Mouse (Mus musculus) left cerebral cortex, adult 2 months (tissue): ENCODE results near the gene P3h2. TPM values are rescaled to one million over a fixed set of nuclear protein-coding genes. Genes with fewer than 3 reads are reported as not detected.

ENCODE experiments used
- DNase-seq, 2 experiments: peaks; one replicate each; pipeline ENCODE4 v3.0.0; 2021 to 2022; ENCODE audit warnings: low spot score in 2 of 2, mixed read lengths in 1 of 2; ENCODE audit errors: extremely low spot score in 1 of 2
- H3K27ac ChIP-seq: fragments of 200-600 bp; 2 replicates; pipeline ENCODE4 v1.8.1; 2022
- H3K4me3 ChIP-seq: fragments of 200-600 bp; 2 replicates; pipeline ENCODE4 v1.8.1; 2022
- CTCF ChIP-seq: fragments of 200-600 bp; IDR thresholded peaks from 2 replicates; pipeline ENCODE4 v1.8.1; 2022; ENCODE audit warnings: antibody characterized with exemption, mild to moderate bottlenecking, moderate library complexity
- intact Hi-C: fragments of 180-260 bp; cut with DNase I; formaldehyde crosslinking; loops from one replicate; pipeline ENCODE4 v1.15.1; 2025
- total RNA-seq, 2 experiments: library from RNA; stranded (reverse); gene quantifications; 2 replicates each; pipeline ENCODE4 v1.2.3; 2021

The P3h2 gene
- total RNA-seq, 2 experiments from 2014 or later, result 3.7 TPM

- intact Hi-C loops, result no loop called here
These were observed 11.7 kb downstream of the P3h2 start for GRCm38 (mm10) chr16:26093888-26094287.

DNA sequence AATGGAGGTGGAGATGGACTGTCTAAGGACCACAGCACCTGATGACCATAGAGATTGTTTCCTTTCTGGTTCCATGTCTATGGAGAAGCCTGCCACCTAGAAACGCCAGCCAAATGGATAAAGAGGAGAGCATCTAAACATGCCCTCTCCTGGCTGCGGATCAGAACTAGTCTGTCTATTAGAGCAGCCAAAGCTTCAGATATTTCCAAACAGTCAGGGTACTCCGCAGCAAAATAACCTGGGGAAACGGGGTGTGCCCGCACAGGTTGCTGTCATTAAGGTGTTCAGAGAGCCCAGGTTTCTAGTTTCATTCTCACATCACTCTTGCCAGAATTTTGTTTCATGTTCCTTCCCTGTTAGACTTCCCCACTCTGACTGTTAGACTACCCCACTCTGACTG is 16.6 kb downstream of the P3h2 start:
- H3K27ac ChIP-seq, result no peak overlapping the region
- no peak for TF ChIP-seq CTCF
- intact Hi-C loops, result no loop called here
- no peak overlapping the region for H3K4me3 ChIP-seq
- DNase-seq, result no peak

More at GRCm38 (mm10) chr16:26093888-26094287, 11.7 kb downstream of the P3h2 start:
- TF ChIP-seq CTCF, result no peak
- H3K4me3 ChIP-seq, result no peak overlapping the region
- no peak for DNase-seq
- no peak overlapping the region for H3K27ac ChIP-seq

DNA sequence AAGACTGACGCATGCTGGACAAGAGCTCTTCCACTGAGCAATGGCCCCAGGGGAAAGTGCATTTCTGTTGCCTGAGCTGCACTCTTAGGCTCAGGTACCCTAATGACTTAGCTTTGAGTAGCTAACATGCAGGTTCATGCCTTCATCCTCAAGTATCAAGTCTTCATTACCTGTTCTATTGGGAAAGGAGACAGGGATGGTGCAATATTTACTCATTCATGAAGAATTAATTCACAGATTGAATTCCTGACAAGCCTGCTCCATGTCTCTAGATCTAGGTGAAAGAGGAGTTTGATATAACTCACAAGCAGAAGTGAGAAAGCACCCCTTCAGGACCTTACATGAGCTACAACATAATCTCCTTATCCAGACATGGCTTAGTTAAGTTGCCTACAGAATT is 17.3 kb downstream of the P3h2 start:
- no peak for TF ChIP-seq CTCF
- Histone ChIP-seq H3K4me3 (no peak overlapping the region), H3K27ac (no peak overlapping the region)
- no peak for DNase-seq
- intact Hi-C loops, result no loop called here

GRCm38 (mm10) chr16:26086955-26087354 is 18.6 kb downstream of the P3h2 start:
- H3K4me3 ChIP-seq, result no peak overlapping the region
- no peak overlapping the region for H3K27ac ChIP-seq
- intact Hi-C loops, result no loop called here
- TF ChIP-seq CTCF, result no peak
- DNase-seq, result no peak

DNA sequence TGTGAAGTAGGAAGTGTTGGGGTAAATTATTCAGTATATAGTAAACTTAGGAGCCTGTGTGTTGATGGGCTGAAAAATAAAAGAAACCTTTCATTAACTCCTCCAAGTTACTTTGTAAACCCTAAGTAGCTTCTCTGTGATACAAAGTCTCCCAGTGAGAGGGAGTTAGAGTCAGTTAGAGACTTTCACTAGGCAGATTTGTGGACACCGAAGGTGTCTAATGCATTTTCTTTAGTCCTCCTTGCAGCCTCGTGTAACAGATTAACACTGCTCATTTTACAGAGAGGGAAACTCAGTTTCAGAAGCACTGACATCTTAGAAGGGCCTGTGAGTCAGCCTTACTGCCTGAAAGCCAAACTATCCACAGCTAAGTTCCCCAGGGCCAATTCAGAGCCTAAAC is 20.4 kb downstream of the P3h2 start:
- H3K4me3 ChIP-seq, result no peak overlapping the region
- intact Hi-C loops, result no loop called here
- TF ChIP-seq CTCF, result no peak
- no peak for DNase-seq
- no peak overlapping the region for H3K27ac ChIP-seq

DNA sequence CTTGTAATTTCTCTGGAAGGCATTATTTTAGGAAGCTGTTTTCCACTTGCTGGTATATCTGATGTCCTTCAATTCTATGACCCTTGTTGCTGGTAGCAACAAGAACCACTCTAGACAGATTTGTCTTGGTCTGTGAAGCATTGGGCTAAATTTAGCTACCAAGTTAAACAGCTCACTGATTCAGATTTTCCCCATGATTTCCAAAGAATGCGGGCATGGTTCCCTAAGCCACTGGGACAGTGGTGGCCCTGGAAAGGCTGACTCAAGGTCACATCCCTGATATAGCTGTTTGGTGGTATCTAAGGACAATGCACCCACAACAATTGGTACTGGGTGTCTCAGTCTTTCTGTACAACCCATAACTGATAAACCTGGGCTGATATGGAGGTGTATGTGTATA is 22.8 kb downstream of the P3h2 start:
- Histone ChIP-seq H3K4me3 (no peak overlapping the region), H3K27ac (no peak overlapping the region)
- DNase-seq, result no peak
- intact Hi-C loops, result no loop called here
- no peak for TF ChIP-seq CTCF

DNA sequence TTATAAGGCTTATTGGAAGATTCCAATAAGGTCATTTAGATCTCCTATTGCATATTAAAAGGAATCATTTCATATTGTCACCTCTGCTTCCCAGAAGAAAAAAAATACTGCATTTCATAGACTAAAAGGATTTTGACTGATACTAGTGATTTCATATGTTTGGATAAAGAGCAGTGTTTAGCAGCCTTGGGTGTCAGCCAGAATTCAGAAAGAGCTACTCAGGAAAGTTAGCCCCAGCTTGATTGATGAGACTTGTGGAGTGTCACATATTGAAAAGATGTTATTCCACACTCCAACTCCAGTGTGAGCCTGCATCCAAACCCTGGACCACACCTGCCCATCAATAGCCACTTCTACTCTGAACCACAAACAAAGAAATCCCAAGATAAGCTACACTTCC is 23.2 kb downstream of the P3h2 start:
- TF ChIP-seq CTCF, result no peak
- no peak overlapping the region for H3K4me3 ChIP-seq
- H3K27ac ChIP-seq, result no peak overlapping the region
- DNase-seq, result no peak
- intact Hi-C loops, result no loop called here

- Histone ChIP-seq H3K27ac (no peak overlapping the region), H3K4me3 (no peak overlapping the region)
- DNase-seq, result no peak
- intact Hi-C loops, result no loop called here
- no peak for TF ChIP-seq CTCF
These were observed 26.6 kb downstream of the P3h2 start for GRCm38 (mm10) chr16:26078923-26079351.

GRCm38 (mm10) chr16:26078100-26078422 is 27.5 kb downstream of the P3h2 start:
- H3K4me3 ChIP-seq, result no peak overlapping the region
- intact Hi-C loops, result no loop called here
- DNase-seq, result no peak
- H3K27ac ChIP-seq, result no peak overlapping the region
- TF ChIP-seq CTCF, result no peak

GRCm38 (mm10) chr16:26077246-26078099 is 28.1 kb downstream of the P3h2 start:
- intact Hi-C loops, result no loop called here
- Histone ChIP-seq H3K4me3 (no peak overlapping the region), H3K27ac (no peak overlapping the region)
- DNase-seq, result no peak
- TF ChIP-seq CTCF, result no peak

GRCm38 (mm10) chr16:26075063-26075462 is 30.5 kb downstream of the P3h2 start:
- no peak overlapping the region for H3K4me3 ChIP-seq
- no peak overlapping the region for H3K27ac ChIP-seq
- intact Hi-C loops, result no loop called here
- no peak for DNase-seq
- no peak for TF ChIP-seq CTCF

GRCm38 (mm10) chr16:26070376-26070775 is 35.2 kb downstream of the P3h2 start:
- Histone ChIP-seq H3K4me3 (no peak overlapping the region), H3K27ac (no peak overlapping the region)
- no peak for DNase-seq
- TF ChIP-seq CTCF, result no peak
- intact Hi-C loops, result no loop called here

DNA sequence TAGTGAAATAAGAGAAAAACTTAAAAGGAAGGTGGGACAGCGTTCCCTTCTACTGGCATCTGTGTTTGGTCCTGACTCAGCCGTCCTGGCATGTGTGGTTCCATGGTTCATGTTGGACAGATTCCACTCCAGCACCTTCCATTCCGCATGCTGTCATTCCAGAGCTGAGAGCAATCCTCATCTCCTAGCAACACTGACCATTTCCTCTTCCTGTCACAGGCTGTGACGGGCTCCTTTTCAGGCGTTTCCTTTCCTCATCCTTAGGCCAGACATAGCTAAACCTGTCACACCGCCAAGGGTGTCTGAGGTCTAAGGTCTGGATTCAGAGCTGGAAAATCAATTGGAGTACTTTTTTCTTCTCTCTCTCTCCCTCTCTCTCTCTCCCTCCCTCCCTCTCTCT is 40.5 kb downstream of the P3h2 start:
- Histone ChIP-seq H3K4me3 (no peak overlapping the region), H3K27ac (no peak overlapping the region)
- DNase-seq, result no peak
- intact Hi-C loops, result no loop called here
- TF ChIP-seq CTCF, result no peak
